Mouse (Mus musculus): ENCODE results near the gene Ulk1.
"Not testable (repeated sequence)": the region's sequence is repeated elsewhere in the genome, so short reads cannot be mapped to it uniquely, and the experiment has no call there.

Gene Ulk1

DNA sequence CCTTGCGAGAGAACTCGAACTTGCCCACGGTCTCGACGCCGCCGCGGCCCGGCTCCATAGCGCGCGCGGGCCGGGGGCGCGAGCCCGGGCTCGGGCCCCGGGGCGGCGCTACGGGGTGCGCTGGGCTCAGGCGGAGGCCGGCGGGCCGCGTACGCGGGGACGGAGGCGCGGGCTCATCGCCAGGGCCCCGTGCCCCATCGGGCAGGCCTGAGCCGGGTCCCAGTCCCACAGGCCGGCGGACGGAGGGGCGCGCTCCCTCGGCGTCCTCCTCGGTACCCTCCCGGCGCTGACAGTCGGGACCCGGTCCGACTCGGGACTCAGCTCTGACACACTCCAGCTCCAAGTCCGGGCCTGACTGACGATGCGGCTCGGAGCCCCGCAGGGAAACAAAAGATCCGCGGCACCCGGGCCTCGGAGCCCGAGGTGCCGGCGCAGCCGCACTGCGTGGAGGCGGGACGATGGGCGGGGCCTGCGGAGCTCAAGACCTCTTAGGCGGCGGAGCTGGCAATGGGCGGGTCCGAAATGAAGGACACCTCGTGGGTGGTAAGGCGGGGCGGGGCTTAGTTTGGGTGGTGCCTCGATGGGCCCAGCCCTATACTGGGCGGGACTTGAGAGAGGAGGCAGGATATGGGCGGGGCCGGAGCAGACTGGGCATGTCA is at the start of gene Ulk1:
Gene Ulk1, minus strand, starts transcription at position 431 of the 659 bp plus-strand sequence.
- DNase-seq (ENCODE audit: low spot score in 2 of 2), result peak; percentile 99

DNA sequence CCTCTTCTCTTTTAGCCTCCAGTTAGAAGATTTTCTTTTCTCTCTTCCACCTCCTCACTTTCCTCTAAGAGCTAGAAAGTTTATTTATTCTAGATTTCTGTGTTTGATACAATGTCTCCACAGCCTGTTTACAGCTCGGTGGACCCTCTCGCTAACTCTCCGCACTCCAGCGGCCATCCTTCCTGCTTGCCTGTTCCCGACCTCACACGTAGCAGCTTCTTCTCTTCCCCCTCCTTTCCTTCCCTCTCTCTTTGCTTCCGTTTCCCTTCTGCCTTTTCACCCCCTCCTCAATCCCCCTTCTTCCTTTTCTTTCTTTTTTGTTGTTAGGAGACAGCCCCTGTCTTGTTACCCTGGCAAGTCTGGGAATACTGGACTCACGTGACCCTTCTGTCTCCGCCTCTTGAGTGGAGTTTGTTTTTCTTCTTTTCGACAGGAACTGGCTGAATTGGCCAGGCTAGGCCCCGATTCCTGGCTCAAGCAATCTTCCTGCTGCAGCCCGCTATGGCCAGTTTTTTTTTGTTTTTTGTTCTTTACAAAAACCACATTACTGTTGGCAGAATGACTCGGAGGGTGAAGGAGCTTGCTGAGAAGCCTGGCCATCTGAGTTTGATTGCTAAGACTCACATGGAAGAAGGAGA is 49.2 kb upstream of the Ulk1 start:
- DNase-seq (ENCODE audit: low spot score in 2 of 2), result no peak

- no peak for DNase-seq (ENCODE audit: low spot score in 2 of 2)
These were observed 47.2 kb upstream of the Ulk1 start for GRCm38 (mm10) chr5:110857091-110857490.

DNA sequence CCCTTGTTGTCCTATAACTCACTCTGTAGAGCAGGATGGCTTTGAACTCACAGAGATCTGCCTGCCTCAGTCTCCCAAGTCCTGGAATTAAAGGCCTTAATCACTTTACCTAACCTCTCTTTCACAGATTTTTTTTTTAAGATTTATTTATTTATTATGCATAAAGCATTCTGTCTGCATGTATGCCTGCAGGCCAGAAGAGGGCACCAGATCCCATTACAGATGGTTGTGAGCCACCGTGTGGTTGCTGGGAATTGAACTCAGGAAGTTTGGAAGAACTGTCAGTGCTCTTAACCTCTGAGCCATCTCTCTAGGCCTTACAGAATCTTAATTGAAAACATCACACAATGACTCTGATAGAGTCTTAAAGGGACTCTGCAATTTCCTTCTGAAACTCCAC is 43.1 kb upstream of the Ulk1 start:
- DNase-seq (ENCODE audit: low spot score in 2 of 2), result no peak

DNA sequence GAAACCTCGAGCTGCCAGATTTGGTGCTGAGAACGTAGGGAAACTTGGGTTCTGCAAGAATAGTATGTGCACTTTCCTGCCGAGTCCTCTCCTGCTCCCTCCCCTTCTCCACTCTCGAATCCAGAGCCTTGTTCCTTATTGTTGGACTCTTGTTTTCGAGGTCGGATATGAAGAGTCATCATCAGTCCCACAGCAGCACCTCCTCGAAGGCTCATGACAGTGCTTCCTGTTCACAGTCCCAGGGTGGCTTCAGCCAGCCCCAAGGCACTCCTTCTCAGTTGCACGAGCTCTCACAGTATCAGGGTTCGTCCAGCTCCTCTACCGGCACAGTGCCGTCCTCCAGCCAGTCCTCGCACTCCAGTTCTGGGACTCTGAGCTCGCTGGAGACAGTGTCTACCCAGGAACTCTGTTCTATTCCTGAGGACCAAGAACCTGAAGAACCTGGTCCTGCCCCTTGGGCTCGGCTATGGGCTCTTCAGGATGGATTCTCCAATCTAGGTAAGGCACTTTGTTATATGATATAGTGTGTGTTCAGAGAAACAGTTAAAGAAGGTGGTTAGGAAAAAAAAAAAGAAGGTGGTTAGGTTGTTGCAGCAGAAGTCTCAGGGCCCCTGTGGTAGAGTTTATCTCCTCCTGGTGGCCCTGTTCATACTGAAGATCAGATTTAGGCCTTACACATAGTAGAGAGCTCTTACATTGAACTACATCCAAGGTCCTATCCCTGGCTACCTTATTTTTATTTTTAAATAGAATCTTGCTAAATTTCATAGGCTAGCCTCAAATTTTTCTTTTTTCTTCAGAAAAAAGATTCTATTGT is 31.4 kb upstream of the Ulk1 start:
- DNase-seq (ENCODE audit: low spot score in 2 of 2), result no peak

DNA sequence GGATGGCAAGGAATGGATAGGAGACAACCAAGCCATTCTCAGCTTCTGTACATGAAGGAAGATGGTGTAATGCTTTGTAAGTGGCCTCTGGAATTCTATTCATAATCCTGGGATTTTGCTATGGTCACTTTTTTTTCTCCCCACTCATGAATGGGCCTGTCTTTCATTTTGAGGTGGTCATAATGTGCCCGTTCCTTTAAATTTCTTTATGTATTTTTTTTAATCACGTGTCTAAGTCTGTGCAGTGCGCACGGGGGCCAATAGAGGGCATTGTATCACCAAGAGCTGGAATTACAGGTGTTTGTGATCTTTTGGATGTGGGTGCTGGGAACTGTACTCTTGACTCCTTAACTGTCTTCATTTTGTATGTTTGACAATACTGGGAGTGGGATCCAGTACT is 30.6 kb upstream of the Ulk1 start:
- no peak for DNase-seq (ENCODE audit: low spot score in 2 of 2)

GRCm38 (mm10) chr5:110839678-110840365 is 29.9 kb upstream of the Ulk1 start, which contains the start of the genes Hscb and Chek2:
TSS of gene Hscb (minus strand) at chr5:110839777.
TSS of gene Chek2 (plus strand) at chr5:110839979.
- peak; percentile 97 to 99 for DNase-seq (ENCODE audit: low spot score in 2 of 2)

DNA sequence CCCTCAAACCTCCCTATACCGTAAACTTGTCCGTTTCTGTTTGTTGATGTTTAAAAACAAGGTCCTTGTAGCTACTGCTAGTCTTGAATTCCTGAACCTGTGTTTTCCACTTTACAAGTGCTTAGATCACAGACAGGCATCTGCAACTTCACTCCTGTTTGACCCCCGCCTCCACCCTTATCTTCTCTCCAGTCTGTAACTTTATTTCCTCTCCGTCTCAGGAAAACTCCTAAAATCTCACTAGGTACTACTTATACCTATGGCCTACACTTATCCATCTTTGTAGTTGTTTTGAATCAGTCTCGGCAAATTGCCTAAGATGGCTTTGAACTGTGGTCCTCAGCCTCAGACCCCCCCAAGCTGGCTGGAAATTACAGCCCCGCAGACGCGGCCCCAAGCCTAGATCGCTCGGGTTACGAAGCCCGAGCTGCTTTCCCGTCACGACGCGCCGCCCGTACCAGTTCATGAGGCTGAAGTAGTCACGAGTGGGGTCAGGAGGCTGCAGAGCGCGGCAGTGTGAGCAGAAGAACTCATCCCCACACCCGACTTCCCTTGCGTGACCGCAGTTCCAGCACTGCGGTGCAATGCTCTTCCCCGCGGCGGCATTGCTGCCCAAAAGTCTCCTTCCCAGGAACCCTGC is 29.3 kb upstream of the Ulk1 start:
- DNase-seq (ENCODE audit: low spot score in 2 of 2), result no peak

- not testable (repeated sequence) for DNase-seq (ENCODE audit: low spot score in 2 of 2)
These were observed 28.1 kb upstream of the Ulk1 start for GRCm38 (mm10) chr5:110838016-110838415.

- no peak for DNase-seq (ENCODE audit: low spot score in 2 of 2)
These were observed 26.1 kb upstream of the Ulk1 start for GRCm38 (mm10) chr5:110835959-110836358.

DNA sequence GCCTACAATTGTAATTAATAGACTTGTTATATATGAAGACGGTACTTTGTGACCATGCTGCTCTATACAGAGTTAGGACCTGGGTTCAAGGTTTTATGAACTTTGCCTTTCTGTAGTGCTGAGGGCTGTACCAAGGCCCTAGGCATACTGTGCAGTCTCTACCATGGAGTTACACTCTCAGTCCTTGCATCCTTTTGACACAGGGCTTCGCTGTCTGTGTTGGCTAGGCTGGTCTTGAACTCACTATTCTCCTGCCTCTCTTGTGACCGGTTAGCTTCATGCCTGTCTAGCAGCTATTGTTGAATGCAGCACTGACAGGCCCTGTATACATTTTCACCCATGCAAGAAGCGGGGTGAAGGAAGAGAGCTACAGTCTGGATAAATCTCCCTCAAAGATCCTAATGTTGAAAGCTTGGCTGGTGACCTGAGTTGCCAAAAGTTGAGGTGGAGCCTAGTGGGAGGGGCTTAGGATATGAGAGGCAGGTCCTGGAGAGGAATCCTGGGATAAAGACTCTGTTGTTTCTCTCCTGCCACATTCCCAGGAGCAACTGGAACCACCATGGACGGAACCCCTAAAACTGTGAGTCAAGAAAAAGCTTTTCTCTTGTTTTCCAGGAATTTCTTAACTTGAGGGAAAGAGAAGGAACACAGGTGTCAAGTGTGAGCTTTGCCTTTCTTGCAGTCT is 21.3 kb upstream of the Ulk1 start:
- no peak for DNase-seq (ENCODE audit: low spot score in 2 of 2)

DNA sequence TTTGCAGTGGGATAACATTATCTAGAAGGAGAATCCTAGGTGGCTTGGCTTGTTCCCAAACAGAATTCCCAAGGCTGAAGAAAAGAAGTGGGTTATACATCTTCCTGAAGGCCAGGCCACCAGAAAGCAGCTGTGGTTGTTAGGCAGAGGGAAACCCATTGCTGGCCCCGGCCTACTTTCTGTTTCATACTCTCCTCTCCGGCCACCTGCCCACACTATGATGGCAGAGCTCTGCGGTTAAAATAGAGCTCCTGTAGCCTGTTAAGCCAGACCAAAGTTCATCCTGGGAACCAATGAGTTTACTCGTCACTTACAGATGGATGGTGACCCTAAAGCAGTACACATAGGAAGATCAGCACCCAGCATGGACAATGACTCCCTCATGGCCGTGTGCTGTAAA is 17.7 kb upstream of the Ulk1 start:
- DNase-seq (ENCODE audit: low spot score in 2 of 2), result no peak

- DNase-seq (ENCODE audit: low spot score in 2 of 2), result no peak
These were observed 17.0 kb upstream of the Ulk1 start for GRCm38 (mm10) chr5:110826781-110827495.

- DNase-seq (ENCODE audit: low spot score in 2 of 2), result no peak
These were observed 14.5 kb upstream of the Ulk1 start for GRCm38 (mm10) chr5:110824421-110824820.

DNA sequence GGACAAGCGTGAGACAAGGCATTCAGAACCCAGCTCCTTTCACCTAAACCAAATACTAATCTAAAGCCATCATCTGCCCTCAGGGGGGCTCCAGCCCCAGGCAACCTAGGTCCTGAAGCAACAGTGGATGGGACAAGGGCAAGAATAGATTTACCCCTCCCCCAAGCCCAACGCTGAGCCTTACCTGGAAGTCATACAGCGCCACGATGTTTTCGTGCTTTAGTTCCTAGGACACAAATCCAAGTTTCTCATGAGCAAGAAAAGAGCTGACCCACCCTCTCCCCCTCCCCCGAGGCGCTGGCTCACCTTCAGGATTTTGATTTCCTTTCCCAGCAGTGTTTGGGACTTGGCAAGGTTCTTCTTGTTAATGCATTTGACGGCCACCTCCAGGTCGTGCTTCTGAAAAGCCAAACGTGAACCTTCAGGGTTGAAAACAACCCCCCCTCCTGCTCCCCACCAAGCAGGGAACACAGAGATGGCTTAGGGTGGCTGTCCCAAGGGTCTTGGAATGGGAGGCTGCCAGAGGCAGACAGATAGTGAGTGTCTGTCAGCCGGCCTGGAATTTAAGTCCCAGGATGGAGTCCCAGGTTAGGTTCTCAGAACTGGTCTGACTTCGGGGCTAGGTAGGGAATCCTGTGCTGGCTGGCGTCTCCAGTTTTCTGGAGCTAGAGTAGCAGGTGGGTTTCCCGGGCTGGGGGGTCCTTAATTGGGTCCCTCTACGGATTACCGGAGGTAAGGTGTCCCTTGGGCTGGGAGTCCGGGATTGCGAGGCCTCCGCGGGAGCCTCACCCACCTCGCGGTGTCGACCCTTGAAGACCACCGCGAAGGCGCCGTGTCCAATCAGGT is 853 bp downstream of the Ulk1 start:
- no peak for DNase-seq (ENCODE audit: low spot score in 2 of 2)

GRCm38 (mm10) chr5:110808061-110808631 is 1.8 kb downstream of the Ulk1 start:
- peak; percentile 77 to 81 for DNase-seq (ENCODE audit: low spot score in 2 of 2)

- no peak for DNase-seq (ENCODE audit: low spot score in 2 of 2)
These were observed 2.4 kb downstream of the Ulk1 start for GRCm38 (mm10) chr5:110807453-110807852.

DNA sequence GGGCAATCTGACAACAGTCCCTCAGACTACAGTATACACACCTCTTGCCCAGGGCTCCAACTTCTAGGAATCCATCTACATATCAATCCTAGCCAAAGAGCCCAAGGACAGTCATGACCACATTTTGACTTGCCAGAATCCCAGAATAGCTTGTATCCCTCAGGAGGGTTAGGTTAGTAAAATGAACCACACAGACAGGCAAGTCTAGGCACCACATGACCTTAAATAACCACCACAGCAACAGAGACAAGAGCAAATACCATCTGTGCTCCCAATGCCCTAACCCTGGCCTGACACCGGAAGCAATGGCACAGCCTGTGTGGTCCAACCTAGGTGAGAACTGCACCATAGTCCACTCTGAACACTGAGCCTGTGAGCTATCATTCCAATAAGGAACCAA is 3.2 kb downstream of the Ulk1 start:
- no peak for DNase-seq (ENCODE audit: low spot score in 2 of 2)

DNA sequence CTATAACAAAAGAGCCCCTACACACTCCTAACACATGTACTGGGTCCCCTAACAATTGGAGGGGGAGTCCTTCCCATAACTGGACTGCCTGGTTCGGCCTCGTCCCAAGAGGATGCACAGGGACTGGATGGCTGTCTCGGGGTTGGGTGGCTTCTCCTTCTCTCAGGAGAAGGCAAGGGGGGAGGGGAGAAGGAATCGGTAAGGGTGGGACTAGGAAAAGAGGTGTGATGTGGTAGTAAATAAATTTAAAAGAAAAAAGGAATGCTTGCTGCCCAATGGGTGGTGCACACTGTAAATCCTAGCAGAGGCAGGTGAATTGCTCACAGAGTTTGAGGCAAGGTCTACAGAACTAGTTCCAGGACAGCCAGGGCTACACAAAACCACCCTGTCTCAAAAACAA is 3.7 kb downstream of the Ulk1 start:
- DNase-seq (ENCODE audit: low spot score in 2 of 2), result no peak
